Mouse (Mus musculus): ENCODE measurements around the gene Iba57.

Gene Iba57

GRCm38 (mm10) chr11:59174189-59174838 lies 10.8 kb upstream of the Iba57 start:
- DNase-seq: no peak

GRCm38 (mm10) chr11:59170549-59170948 lies 7.0 kb upstream of the Iba57 start:
- DNase-seq: no peak

- no peak for DNase-seq
These were observed 6.3 kb upstream of the Iba57 start for GRCm38 (mm10) chr11:59169807-59170206.

- no peak for DNase-seq
These were observed 2.2 kb upstream of the Iba57 start for GRCm38 (mm10) chr11:59165616-59166241.

- no peak for DNase-seq
These were observed 845 bp upstream of the Iba57 start for GRCm38 (mm10) chr11:59164384-59164783.

- no peak for DNase-seq
These were observed 890 bp downstream of the Iba57 start for GRCm38 (mm10) chr11:59162443-59163254.

- no peak for DNase-seq
These were observed 2.1 kb downstream of the Iba57 start for GRCm38 (mm10) chr11:59161398-59161797.

GRCm38 (mm10) chr11:59159558-59159957 lies 4.0 kb downstream of the Iba57 start:
- no peak for DNase-seq

GRCm38 (mm10) chr11:59159099-59159498 lies 4.4 kb downstream of the Iba57 start:
- no peak for DNase-seq

- no peak for DNase-seq
These were observed 7.6 kb downstream of the Iba57 start for GRCm38 (mm10) chr11:59155900-59156299.

GRCm38 (mm10) chr11:59154220-59154619 lies 9.3 kb downstream of the Iba57 start:
- DNase-seq: no peak

GRCm38 (mm10) chr11:59151729-59152128 lies 11.8 kb downstream of the Iba57 start:
- DNase-seq: no peak

GRCm38 (mm10) chr11:59149302-59149701 lies 14.2 kb downstream of the Iba57 start:
- no peak for DNase-seq

GRCm38 (mm10) chr11:59142962-59143361 lies 20.6 kb downstream of the Iba57 start:
- no peak for DNase-seq

GRCm38 (mm10) chr11:59141772-59142370 lies 21.7 kb downstream of the Iba57 start:
- no peak for DNase-seq

- no peak for DNase-seq
These were observed 24.7 kb downstream of the Iba57 start for GRCm38 (mm10) chr11:59138537-59139486.

GRCm38 (mm10) chr11:59136994-59137706 lies 26.4 kb downstream of the Iba57 start:
- DNase-seq: no peak

GRCm38 (mm10) chr11:59135904-59136452 lies 27.6 kb downstream of the Iba57 start, which contains the start of gene Obscn:
Gene Obscn, minus strand, starts transcription at chr11:59136402.
- no peak for DNase-seq

- DNase-seq: no peak
These were observed 28.3 kb downstream of the Iba57 start for GRCm38 (mm10) chr11:59135051-59135820.

- DNase-seq: no peak
These were observed 29.1 kb downstream of the Iba57 start for GRCm38 (mm10) chr11:59134373-59134997.
